Mouse (Mus musculus): ENCODE data around the gene Smarcc2.

GRCm38 (mm10) chr10:128414848-128415247, 44.2 kb upstream of the Smarcc2 start:
- no peak for TF ChIP-seq GATA1 (IDR thresholded peaks at IDR 0.05; ENCODE audit: borderline replicate concordance, low read length)
- TF ChIP-seq FLI1 (IDR thresholded peaks at IDR 0.05; ENCODE audit: low read length): no peak
